Mouse (Mus musculus): ENCODE results near the gene 4930572O03Rik. TPM values are rescaled to one million over a fixed set of nuclear protein-coding genes. Genes with fewer than 3 reads are reported as not detected.
"Not testable (repeated sequence)": the region's sequence is repeated elsewhere in the genome, so short reads cannot be mapped to it uniquely, and the experiment has no call there.

4930572O03Rik gene
- polyA plus RNA-seq (2011; ENCODE audit: insufficient read depth, insufficient read length, low read depth, missing spikeins) = not detected in 2 replicates

DNA sequence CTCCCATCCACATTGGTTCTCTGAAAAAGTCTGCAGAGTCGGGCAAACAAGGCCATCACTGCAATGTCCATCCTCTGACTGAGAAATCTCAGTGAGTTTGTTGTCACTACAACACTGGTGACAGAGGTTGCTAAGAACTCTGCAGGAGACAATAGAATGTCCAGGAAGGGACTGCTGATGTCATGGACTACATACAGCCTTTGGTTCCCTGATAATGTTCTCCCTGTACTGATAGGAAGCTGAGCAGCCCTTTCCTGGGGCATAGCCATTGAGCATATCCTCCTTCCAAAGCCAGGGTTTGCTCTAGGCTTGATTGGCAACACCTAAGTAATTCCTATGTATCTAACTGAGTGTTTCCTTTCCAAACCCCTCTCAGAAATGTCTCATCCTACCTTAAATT is at the start of gene 4930572O03Rik:
Gene 4930572O03Rik (minus strand): TSS at position 101 of the 400 bp plus-strand sequence.
- not testable (repeated sequence) for H3K27ac ChIP-seq (ENCODE audit: insufficient read depth, low read length); H3K36me3 ChIP-seq (ENCODE audit: control insufficient read depth, insufficient read depth, low read length, poor library complexity, severe bottlenecking); H3K9me3 ChIP-seq (replicated peaks; ENCODE audit: control insufficient read depth, insufficient read depth, low read length, poor library complexity, severe bottlenecking); H3K4me1 ChIP-seq (ENCODE audit: control insufficient read depth, insufficient read depth, low read length); H3K4me3 ChIP-seq (ENCODE audit: low read depth, low read length); H3K9ac ChIP-seq (ENCODE audit: low read depth, poor library complexity, severe bottlenecking); H3K27me3 ChIP-seq (ENCODE audit: control insufficient read depth, insufficient read depth, low read length, poor library complexity, severe bottlenecking)

DNA sequence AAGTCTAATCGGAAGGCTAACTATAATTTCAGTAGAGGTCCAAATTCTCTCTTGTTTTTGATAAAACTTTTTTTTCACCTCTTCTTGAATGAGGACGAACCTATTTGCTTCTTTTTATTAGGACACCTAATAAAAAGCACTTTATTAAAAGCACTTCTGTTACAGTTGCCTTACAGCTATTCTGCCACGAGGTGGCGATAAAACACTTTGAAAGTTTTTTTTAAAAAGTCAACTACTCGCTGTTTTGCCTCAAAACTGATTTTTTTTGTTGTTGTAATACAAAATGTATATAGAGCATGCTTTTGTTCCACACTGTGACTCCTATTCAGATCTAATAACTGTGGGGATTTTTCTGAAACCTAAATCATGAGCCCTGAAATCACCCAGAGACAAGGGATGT is 46.0 kb upstream of the 4930572O03Rik start:
- H3K9me3 ChIP-seq (replicated peaks; ENCODE audit: control insufficient read depth, insufficient read depth, low read length, poor library complexity, severe bottlenecking); H3K4me3 ChIP-seq (ENCODE audit: low read depth, low read length); H3K9ac ChIP-seq (ENCODE audit: low read depth, poor library complexity, severe bottlenecking); H3K27ac ChIP-seq (ENCODE audit: insufficient read depth, low read length); H3K36me3 ChIP-seq (ENCODE audit: control insufficient read depth, insufficient read depth, low read length, poor library complexity, severe bottlenecking); H3K4me1 ChIP-seq (ENCODE audit: control insufficient read depth, insufficient read depth, low read length); H3K27me3 ChIP-seq (ENCODE audit: control insufficient read depth, insufficient read depth, low read length, poor library complexity, severe bottlenecking): not testable (repeated sequence)

DNA sequence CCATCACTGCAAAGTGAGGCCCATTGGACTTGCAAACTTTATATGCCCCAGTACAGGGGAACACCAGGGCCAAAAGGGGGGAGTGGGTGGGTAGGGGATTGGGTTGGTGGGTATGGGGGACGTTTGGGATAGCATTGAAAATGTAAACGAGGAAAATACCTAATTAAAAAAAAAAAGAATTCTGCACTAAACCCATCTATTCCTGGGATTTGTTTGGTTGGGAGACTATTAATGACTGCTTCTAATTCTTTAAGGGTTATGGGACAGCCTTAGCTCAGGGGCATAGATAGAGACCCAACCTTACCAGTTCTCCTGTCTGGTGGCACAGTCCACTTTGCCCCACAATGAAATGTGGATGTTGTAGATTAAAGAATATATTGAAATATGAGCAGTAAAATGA is 40.9 kb upstream of the 4930572O03Rik start:
- H3K9me3 ChIP-seq (replicated peaks; ENCODE audit: control insufficient read depth, insufficient read depth, low read length, poor library complexity, severe bottlenecking); H3K36me3 ChIP-seq (ENCODE audit: control insufficient read depth, insufficient read depth, low read length, poor library complexity, severe bottlenecking); H3K4me1 ChIP-seq (ENCODE audit: control insufficient read depth, insufficient read depth, low read length); H3K27ac ChIP-seq (ENCODE audit: insufficient read depth, low read length); H3K4me3 ChIP-seq (ENCODE audit: low read depth, low read length); H3K27me3 ChIP-seq (ENCODE audit: control insufficient read depth, insufficient read depth, low read length, poor library complexity, severe bottlenecking); H3K9ac ChIP-seq (ENCODE audit: low read depth, poor library complexity, severe bottlenecking): not testable (repeated sequence)

DNA sequence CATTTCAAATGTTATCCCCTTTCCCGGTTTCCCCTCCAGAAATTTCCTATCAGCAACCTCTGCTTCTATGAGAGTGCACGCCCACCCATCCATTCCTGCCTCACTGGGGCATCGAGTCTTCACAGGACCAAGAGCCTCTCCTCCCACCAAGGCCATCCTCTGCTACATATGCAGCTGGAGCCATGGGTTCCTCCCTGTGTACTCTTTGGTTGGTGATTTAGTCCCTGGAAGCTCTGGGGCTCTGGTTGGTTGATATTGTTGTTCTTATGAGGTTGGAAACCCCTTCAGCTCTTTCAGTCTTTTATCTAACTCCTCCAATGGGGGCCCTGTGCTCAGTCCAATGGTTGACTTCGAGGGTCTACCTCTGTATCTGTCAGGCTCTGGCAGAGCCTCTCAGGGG is 35.0 kb upstream of the 4930572O03Rik start:
- not testable (repeated sequence) for H3K4me3 ChIP-seq (ENCODE audit: low read depth, low read length); H3K4me1 ChIP-seq (ENCODE audit: control insufficient read depth, insufficient read depth, low read length); H3K27ac ChIP-seq (ENCODE audit: insufficient read depth, low read length); H3K27me3 ChIP-seq (ENCODE audit: control insufficient read depth, insufficient read depth, low read length, poor library complexity, severe bottlenecking); H3K36me3 ChIP-seq (ENCODE audit: control insufficient read depth, insufficient read depth, low read length, poor library complexity, severe bottlenecking); H3K9ac ChIP-seq (ENCODE audit: low read depth, poor library complexity, severe bottlenecking); H3K9me3 ChIP-seq (replicated peaks; ENCODE audit: control insufficient read depth, insufficient read depth, low read length, poor library complexity, severe bottlenecking)

DNA sequence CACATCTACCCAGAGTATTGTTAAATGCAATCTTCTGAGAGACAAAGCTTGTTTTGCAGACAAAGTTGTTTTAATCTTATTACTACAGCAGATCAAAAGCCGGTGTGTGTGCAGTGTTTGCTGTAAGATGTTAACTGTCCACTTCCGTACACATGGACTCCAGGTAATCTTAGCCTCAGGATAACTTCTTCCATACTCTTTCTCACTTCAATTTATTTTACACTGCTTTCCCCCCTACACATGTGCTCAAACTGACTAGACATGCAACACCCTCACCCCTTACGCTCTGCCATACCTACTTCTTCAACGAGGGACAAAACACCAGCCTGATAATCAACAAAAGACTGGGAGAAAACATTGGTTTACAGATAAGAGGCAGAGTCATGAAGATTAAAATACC is 34.0 kb upstream of the 4930572O03Rik start:
- H3K36me3 ChIP-seq (ENCODE audit: control insufficient read depth, insufficient read depth, low read length, poor library complexity, severe bottlenecking); H3K27me3 ChIP-seq (ENCODE audit: control insufficient read depth, insufficient read depth, low read length, poor library complexity, severe bottlenecking); H3K27ac ChIP-seq (ENCODE audit: insufficient read depth, low read length); H3K4me3 ChIP-seq (ENCODE audit: low read depth, low read length); H3K9ac ChIP-seq (ENCODE audit: low read depth, poor library complexity, severe bottlenecking); H3K4me1 ChIP-seq (ENCODE audit: control insufficient read depth, insufficient read depth, low read length): not testable (repeated sequence)
- H3K9me3 ChIP-seq (replicated peaks; ENCODE audit: control insufficient read depth, insufficient read depth, low read length, poor library complexity, severe bottlenecking) = peaks cover 12% of the 10 kb centered on the region

DNA sequence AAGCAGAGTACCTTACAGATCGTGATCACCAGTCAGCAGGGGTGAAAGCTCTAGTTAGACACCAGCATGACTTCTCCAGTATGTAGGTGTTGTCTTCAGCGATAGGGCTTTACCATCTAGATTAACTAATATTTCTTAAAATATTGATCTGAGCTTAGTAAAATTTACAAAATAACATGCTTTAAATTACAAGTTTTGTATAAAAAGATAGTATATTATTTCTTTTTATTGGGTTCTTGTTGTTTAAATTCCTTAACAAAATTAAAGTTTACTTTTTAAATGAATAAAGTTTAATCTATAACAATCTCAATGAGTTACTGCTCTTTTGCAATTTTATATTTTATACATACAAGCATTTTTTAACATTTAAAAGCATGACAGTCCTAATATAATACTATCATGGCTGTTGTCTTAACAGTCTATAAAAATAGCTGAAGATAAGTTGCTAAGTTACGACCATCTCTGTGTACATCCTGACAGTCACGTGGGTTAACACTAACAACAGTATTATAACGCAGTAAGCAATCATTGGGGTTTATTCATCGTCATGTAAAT is 32.9 kb upstream of the 4930572O03Rik start:
- not testable (repeated sequence) for H3K27me3 ChIP-seq (ENCODE audit: control insufficient read depth, insufficient read depth, low read length, poor library complexity, severe bottlenecking); H3K4me3 ChIP-seq (ENCODE audit: low read depth, low read length); H3K4me1 ChIP-seq (ENCODE audit: control insufficient read depth, insufficient read depth, low read length); H3K36me3 ChIP-seq (ENCODE audit: control insufficient read depth, insufficient read depth, low read length, poor library complexity, severe bottlenecking); H3K27ac ChIP-seq (ENCODE audit: insufficient read depth, low read length); H3K9ac ChIP-seq (ENCODE audit: low read depth, poor library complexity, severe bottlenecking)
- peaks cover 15% of the 10 kb centered on the region for H3K9me3 ChIP-seq (replicated peaks; ENCODE audit: control insufficient read depth, insufficient read depth, low read length, poor library complexity, severe bottlenecking)

DNA sequence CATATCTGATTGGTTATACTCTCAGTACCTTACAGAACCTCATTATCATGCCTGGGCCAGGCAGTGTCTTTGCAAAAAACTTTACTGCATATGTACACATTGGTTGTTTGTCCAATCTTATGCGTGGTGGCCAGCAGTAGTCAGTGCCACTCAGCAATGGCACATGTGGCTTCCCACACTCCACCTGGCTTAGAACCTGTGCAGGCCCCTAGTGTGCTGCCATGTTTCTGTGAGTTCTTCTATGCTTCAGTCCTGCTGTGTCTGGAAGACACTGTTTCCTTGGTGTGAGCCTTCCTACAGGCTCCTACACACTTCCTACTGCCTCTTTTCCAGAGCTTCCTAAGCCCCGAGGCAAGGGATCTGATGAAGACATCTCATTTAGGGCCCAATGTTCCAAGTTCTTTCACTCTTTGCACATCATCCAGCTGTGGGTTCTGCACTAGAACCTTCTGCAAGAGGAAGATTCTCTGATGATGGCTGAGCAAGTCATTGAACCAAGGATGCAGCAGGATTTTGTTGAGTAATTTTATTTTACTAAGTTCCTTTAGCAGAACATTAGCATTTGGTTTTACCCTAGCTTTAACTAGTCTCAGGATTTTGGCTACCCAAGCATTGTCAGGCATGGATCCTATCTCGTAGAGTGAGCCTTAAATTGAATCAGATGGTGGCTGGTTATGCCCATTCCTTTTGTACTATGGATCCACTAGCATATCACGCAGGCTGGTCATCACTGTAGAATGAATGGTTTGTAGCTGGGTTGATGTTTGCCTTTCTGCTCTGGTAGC is 32.2 kb upstream of the 4930572O03Rik start:
- H3K36me3 ChIP-seq (ENCODE audit: control insufficient read depth, insufficient read depth, low read length, poor library complexity, severe bottlenecking); H3K4me3 ChIP-seq (ENCODE audit: low read depth, low read length); H3K9ac ChIP-seq (ENCODE audit: low read depth, poor library complexity, severe bottlenecking); H3K27me3 ChIP-seq (ENCODE audit: control insufficient read depth, insufficient read depth, low read length, poor library complexity, severe bottlenecking); H3K4me1 ChIP-seq (ENCODE audit: control insufficient read depth, insufficient read depth, low read length); H3K27ac ChIP-seq (ENCODE audit: insufficient read depth, low read length): not testable (repeated sequence)
- peaks cover 17% of the 10 kb centered on the region for H3K9me3 ChIP-seq (replicated peaks; ENCODE audit: control insufficient read depth, insufficient read depth, low read length, poor library complexity, severe bottlenecking)

DNA sequence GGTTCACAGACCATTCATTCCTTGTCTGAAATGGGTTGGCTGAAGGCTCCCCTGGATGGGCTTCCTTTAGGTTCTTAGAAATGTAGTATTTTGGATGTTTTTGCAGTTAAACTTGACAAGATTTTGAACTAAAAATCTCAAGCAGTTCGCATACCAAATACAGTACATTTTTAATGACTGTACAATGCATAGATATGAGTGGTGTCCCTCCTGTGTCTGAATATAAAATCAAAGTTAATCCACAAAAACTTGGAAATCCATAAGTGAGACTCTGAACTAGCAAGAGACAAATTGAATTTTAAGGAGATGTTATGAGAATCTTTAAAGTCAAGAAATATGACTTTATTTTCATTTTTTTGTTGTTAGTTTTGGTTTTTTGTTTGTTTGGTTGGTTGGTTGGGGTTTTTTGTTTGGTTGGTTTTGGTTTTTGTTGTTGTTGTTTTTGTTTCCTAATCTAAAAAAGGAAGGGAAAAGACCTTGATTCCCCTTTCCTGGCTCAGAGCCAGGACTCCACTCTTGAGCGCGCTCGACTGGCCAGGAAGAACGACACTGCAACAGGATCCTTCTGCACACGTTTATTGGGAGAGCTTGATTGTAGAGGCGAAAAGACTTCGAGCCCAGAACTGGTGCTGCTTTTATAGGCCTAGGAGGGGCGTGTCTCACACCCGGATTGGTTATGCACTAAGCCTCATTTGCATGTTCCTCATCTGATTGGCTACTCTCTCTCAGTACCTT is 24.6 kb upstream of the 4930572O03Rik start:
- not testable (repeated sequence) for H3K4me1 ChIP-seq (ENCODE audit: control insufficient read depth, insufficient read depth, low read length); H3K4me3 ChIP-seq (ENCODE audit: low read depth, low read length); H3K9ac ChIP-seq (ENCODE audit: low read depth, poor library complexity, severe bottlenecking); H3K36me3 ChIP-seq (ENCODE audit: control insufficient read depth, insufficient read depth, low read length, poor library complexity, severe bottlenecking); H3K27me3 ChIP-seq (ENCODE audit: control insufficient read depth, insufficient read depth, low read length, poor library complexity, severe bottlenecking); H3K27ac ChIP-seq (ENCODE audit: insufficient read depth, low read length)
- H3K9me3 ChIP-seq (replicated peaks; ENCODE audit: control insufficient read depth, insufficient read depth, low read length, poor library complexity, severe bottlenecking) = peaks cover 14% of the 10 kb centered on the region

DNA sequence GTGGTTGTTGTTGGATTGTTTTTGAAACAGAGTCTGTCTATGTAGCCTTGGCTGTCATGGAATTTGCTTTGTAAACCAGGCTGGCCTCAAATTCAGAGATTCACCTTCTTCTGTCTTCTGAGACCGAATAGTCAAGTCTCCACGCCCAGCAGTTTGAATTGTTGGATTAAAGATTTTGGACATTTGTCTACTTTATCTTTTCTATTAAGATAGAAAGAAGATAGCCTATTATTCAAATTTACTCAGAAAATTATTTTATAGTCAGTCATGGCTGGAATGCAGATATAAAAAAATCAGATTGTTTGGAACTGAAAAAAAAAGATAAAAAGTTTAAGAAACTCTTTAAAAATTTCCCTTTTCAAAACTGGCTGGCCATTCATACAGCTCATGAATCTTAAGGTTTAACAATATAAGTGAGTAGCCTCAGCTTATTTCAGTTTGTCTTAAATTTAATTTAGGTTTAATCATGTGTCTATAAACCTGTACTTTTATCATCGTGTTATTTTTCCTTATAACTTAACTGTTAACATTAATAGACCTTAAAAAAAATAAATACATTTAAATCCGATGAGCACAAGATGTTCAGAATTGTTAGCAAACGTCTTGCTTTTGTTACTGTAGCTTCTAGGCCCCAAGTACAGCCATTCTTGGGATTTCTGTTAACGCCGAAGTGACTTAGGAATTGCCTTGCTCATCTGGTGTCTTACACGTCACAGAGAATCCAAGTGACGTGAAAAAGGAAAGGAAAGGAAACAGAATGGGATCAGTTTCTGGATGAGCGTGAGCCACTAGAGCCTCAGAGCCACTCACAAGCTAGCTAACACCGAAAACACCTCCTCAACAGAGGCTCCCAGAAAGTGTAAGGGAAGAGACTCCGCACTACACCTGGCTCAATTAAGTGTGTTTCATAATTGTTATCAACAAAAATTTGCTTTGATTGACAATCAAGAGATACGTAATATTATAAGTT is 23.4 kb upstream of the 4930572O03Rik start:
- not testable (repeated sequence) for H3K27ac ChIP-seq (ENCODE audit: insufficient read depth, low read length)
- H3K9me3 ChIP-seq (replicated peaks; ENCODE audit: control insufficient read depth, insufficient read depth, low read length, poor library complexity, severe bottlenecking) = peaks cover 12% of the 10 kb centered on the region; the same call in 1 of the 2 replicates

More for the DNA sequence above, 23.4 kb upstream of the 4930572O03Rik start:
- H3K36me3 ChIP-seq (ENCODE audit: control insufficient read depth, insufficient read depth, low read length, poor library complexity, severe bottlenecking); H3K27me3 ChIP-seq (ENCODE audit: control insufficient read depth, insufficient read depth, low read length, poor library complexity, severe bottlenecking); H3K4me1 ChIP-seq (ENCODE audit: control insufficient read depth, insufficient read depth, low read length); H3K4me3 ChIP-seq (ENCODE audit: low read depth, low read length); H3K9ac ChIP-seq (ENCODE audit: low read depth, poor library complexity, severe bottlenecking): not testable (repeated sequence)

All from ES-Bruce4 (cell line).